Mouse (Mus musculus): Measurements from ENCODE around the gene Raet1e.
A peak's percentile ranks its signal among the peaks of the same experiment; 100 is the strongest.
"Not testable (repeated sequence)": the region's sequence is repeated elsewhere in the genome, so short reads cannot be mapped to it uniquely, and the experiment has no call there.

Gene Raet1e

GRCm38 (mm10) chr10:22273684-22274305 lies 115.4 kb downstream of the Raet1e start:
- no peak for DNase-seq (ENCODE audit: low read depth in 2 of 2, low spot score in 2 of 2)

GRCm38 (mm10) chr10:22274445-22275057 lies 116.2 kb downstream of the Raet1e start:
- DNase-seq (ENCODE audit: low read depth in 2 of 2, low spot score in 2 of 2), result no peak

GRCm38 (mm10) chr10:22278468-22278867 lies 120.1 kb downstream of the Raet1e start:
- not testable (repeated sequence) for DNase-seq (ENCODE audit: low read depth in 2 of 2, low spot score in 2 of 2)

- no peak for DNase-seq (ENCODE audit: low read depth in 2 of 2, low spot score in 2 of 2)
These were observed 124.4 kb downstream of the Raet1e start for GRCm38 (mm10) chr10:22282816-22283215.

- no peak for DNase-seq (ENCODE audit: low read depth in 2 of 2, low spot score in 2 of 2)
These were observed 137.3 kb downstream of the Raet1e start for GRCm38 (mm10) chr10:22295676-22296075.

GRCm38 (mm10) chr10:22297033-22297762 lies 138.8 kb downstream of the Raet1e start:
- DNase-seq (ENCODE audit: low read depth in 2 of 2, low spot score in 2 of 2), result no peak

- DNase-seq (ENCODE audit: low read depth in 2 of 2, low spot score in 2 of 2), result no peak
These were observed 139.5 kb downstream of the Raet1e start for GRCm38 (mm10) chr10:22297766-22298461.

- peak; percentile 27 to 42 for DNase-seq (ENCODE audit: low read depth in 2 of 2, low spot score in 2 of 2)
These were observed 141.0 kb downstream of the Raet1e start for GRCm38 (mm10) chr10:22299324-22299723.

- peak; percentile 19 to 37 for DNase-seq (ENCODE audit: low read depth in 2 of 2, low spot score in 2 of 2)
These were observed 143.3 kb downstream of the Raet1e start for GRCm38 (mm10) chr10:22301641-22302040.

GRCm38 (mm10) chr10:22302344-22303057 lies 144.1 kb downstream of the Raet1e start:
- DNase-seq (ENCODE audit: low read depth in 2 of 2, low spot score in 2 of 2), result peak in 1 of 2 experiments; percentile 14

- DNase-seq (ENCODE audit: low read depth in 2 of 2, low spot score in 2 of 2), result no peak
These were observed 145.4 kb downstream of the Raet1e start for GRCm38 (mm10) chr10:22303736-22304135.

- no peak for DNase-seq (ENCODE audit: low read depth in 2 of 2, low spot score in 2 of 2)
These were observed 147.4 kb downstream of the Raet1e start for GRCm38 (mm10) chr10:22305801-22306200.

- DNase-seq (ENCODE audit: low read depth in 2 of 2, low spot score in 2 of 2), result peak; percentile 50 to 57
These were observed 148.1 kb downstream of the Raet1e start for GRCm38 (mm10) chr10:22306452-22306851.

GRCm38 (mm10) chr10:22308221-22308620 lies 149.9 kb downstream of the Raet1e start:
- no peak for DNase-seq (ENCODE audit: low read depth in 2 of 2, low spot score in 2 of 2)

GRCm38 (mm10) chr10:22322858-22323257 lies 164.5 kb downstream of the Raet1e start:
- DNase-seq (ENCODE audit: low read depth in 2 of 2, low spot score in 2 of 2), result no peak

- DNase-seq (ENCODE audit: low read depth in 2 of 2, low spot score in 2 of 2), result peak; percentile 1 to 23
These were observed 187.4 kb downstream of the Raet1e start for GRCm38 (mm10) chr10:22345721-22346120.

GRCm38 (mm10) chr10:22353548-22354195 lies 195.3 kb downstream of the Raet1e start:
- DNase-seq (ENCODE audit: low read depth in 2 of 2, low spot score in 2 of 2), result not testable (repeated sequence)

- DNase-seq (ENCODE audit: low read depth in 2 of 2, low spot score in 2 of 2), result not testable (repeated sequence)
These were observed 195.8 kb downstream of the Raet1e start for GRCm38 (mm10) chr10:22354196-22354574.

GRCm38 (mm10) chr10:22357373-22357772 lies 199.0 kb downstream of the Raet1e start:
- not testable (repeated sequence) for DNase-seq (ENCODE audit: low read depth in 2 of 2, low spot score in 2 of 2)

- not testable (repeated sequence) for DNase-seq (ENCODE audit: low read depth in 2 of 2, low spot score in 2 of 2)
These were observed 201.9 kb downstream of the Raet1e start, which contains the start of gene Raet1d for GRCm38 (mm10) chr10:22360252-22360651. Gene Raet1d (plus strand): TSS chr10:22360552.
